Mouse (Mus musculus) kidney, postnatal 0 days (tissue): ENCODE results near the gene H13. TPM values are rescaled to one million over a fixed set of nuclear protein-coding genes. Genes with fewer than 3 reads are reported as not detected.

Experiments used
- ATAC-seq: fragments of 200-750 bp; cut with Nextera tagmentation; replicated peaks from 2 replicates; pipeline ENCODE4 v1.8.0; 2017; ENCODE audit warnings: low read depth, moderate number of reproducible peaks, moderate TSS enrichment, moderate library complexity; ENCODE audit not compliant: low FRiP score
- DNase-seq: peaks from one replicate; pipeline ENCODE4 v3.0.0-alpha.2; 2016; ENCODE audit warnings: low spot score
- H3K27ac ChIP-seq: fragments of 300-500 bp; sonication (generic); 2 replicates; pipeline ENCODE4 v1.5.1; 2014; ENCODE audit warnings: mild to moderate bottlenecking
- H3K27me3 ChIP-seq: fragments of 300-500 bp; sonication (generic); 2 replicates; pipeline ENCODE4 v1.6.1; 2014; ENCODE audit warnings: low read length, mixed read lengths; ENCODE audit not compliant: insufficient read depth
- H3K36me3 ChIP-seq: fragments of 300-500 bp; sonication (generic); 2 replicates; pipeline ENCODE4 v1.6.1; 2014; ENCODE audit warnings: low read length, mixed read lengths; ENCODE audit not compliant: insufficient read depth
- H3K4me1 ChIP-seq: fragments of 300-500 bp; sonication (generic); replicated peaks from 2 replicates; pipeline ENCODE4 v1.6.1; 2014; ENCODE audit warnings: antibody characterized with exemption, low read length, mixed read lengths; ENCODE audit not compliant: insufficient read depth
- H3K4me2 ChIP-seq: fragments of 300-500 bp; sonication (generic); 2 replicates; pipeline ENCODE4 v1.6.1; 2014; ENCODE audit warnings: mild to moderate bottlenecking, low read length, moderate library complexity, mixed read lengths
- H3K4me3 ChIP-seq: fragments of 300-500 bp; sonication (generic); replicated peaks from 2 replicates; pipeline ENCODE4 v1.5.1; 2014; ENCODE audit warnings: low read depth, low read length
- H3K9ac ChIP-seq: fragments of 300-500 bp; sonication (generic); 2 replicates; pipeline ENCODE4 v1.6.1; 2014; ENCODE audit warnings: low read depth, low read length
- H3K9me3 ChIP-seq: fragments of 300-500 bp; sonication (generic); replicated peaks from 2 replicates; pipeline ENCODE4 v1.6.1; 2016; ENCODE audit warnings: low read length, inconsistent platforms, mixed read lengths
- CTCF ChIP-seq: IDR thresholded peaks from 2 replicates; pipeline ENCODE4 v1.5.1; 2016; ENCODE audit warnings: antibody characterized with exemption, low read depth, mild to moderate bottlenecking, moderate library complexity
- WGBS: fragments of 180-500 bp; shearing (Covaris S2); extraction: QIAGEN DNeasy Blood & Tissue Kit; methylation state at CpG from one replicate; pipeline ENCODE4 v1.1.7; 2014; 5-methylcytosine and 5-hydroxymethylcytosine counted together
- polyA plus RNA-seq: library from polyadenylated mRNA; unstranded; fragments of >200 nt; fragmentation: Nextera tagmentation; extraction: Ambion mirVana; gene quantifications from 2 replicates; pipeline ENCODE4 v1.2.1, GENCODE M21; 2015

Gene H13
- 160 and 162 TPM in 2 replicates for polyA plus RNA-seq

GRCm38 (mm10) chr2:152669256-152669638, at the start of gene H13:
TSS of gene H13 (plus strand) at chr2:152669461.
- 0% methylated on average over 35 of the region's 35 CpGs for WGBS
- peak; percentile 98 for TF ChIP-seq CTCF
- ATAC-seq = peak; percentile 73
- Histone ChIP-seq H3K4me3 (peak within 1 kb of the TSS; percentile 72), H3K4me1 (peaks cover 25% of the 10 kb centered on the region), H3K9ac (peak within 1 kb of the TSS; percentile 94), H3K27me3 (no peaks in the 10 kb centered on the region), H3K27ac (peak within 1 kb of the TSS; percentile 92), H3K9me3 (no peaks in the 10 kb centered on the region), H3K4me2 (peak within 1 kb of the TSS; percentile 86), H3K36me3 (peaks cover 5% of the 10 kb centered on the region; the same call in 1 of the 2 replicates)
- peak; percentile 97 for DNase-seq

- no peak for TF ChIP-seq CTCF
- ATAC-seq = no peak
- H3K9ac ChIP-seq = no peak overlapping the region
- H3K4me3 ChIP-seq = no peak overlapping the region
- H3K27ac ChIP-seq = peak overlapping the region; percentile 52
- no peaks in the 10 kb centered on the region for H3K36me3 ChIP-seq
- H3K4me2 ChIP-seq = no peak overlapping the region
- H3K27me3 ChIP-seq = no peaks in the 10 kb centered on the region
- WGBS = 58% methylated on average over 9 of the region's 9 CpGs
- no peaks in the 10 kb centered on the region for H3K9me3 ChIP-seq
- H3K4me1 ChIP-seq = 0 out of 2 replicates have a peak, but pooled peaks cover 3% of the 10 kb centered on the region
- DNase-seq = peak; percentile 34
Observed at GRCm38 (mm10) chr2:152620367-152621134, 48.7 kb upstream of the H13 start.

GRCm38 (mm10) chr2:152622151-152622550, 47.1 kb upstream of the H13 start:
- Histone ChIP-seq H3K4me1 (0 out of 2 replicates have a peak, but pooled peaks cover 3% of the 10 kb centered on the region), H3K9ac (no peak overlapping the region), H3K4me2 (no peak overlapping the region), H3K36me3 (no peaks in the 10 kb centered on the region), H3K4me3 (no peak overlapping the region), H3K27me3 (no peaks in the 10 kb centered on the region), H3K9me3 (no peaks in the 10 kb centered on the region), H3K27ac (peak overlapping the region; percentile 14; the same call in 1 of the 2 replicates)
- 17% methylated on average over 13 of the region's 13 CpGs for WGBS
- no peak for TF ChIP-seq CTCF
- DNase-seq = peak; percentile 91
- peak; percentile 65 for ATAC-seq

GRCm38 (mm10) chr2:152622953-152623352, 46.3 kb upstream of the H13 start, which contains the start of gene Defb25:
TSS of gene Defb25 (minus strand) at chr2:152623053.
- ATAC-seq = no peak
- DNase-seq = no peak
- H3K27me3 ChIP-seq = no peaks in the 10 kb centered on the region
- H3K9me3 ChIP-seq = no peaks in the 10 kb centered on the region
- H3K4me3 ChIP-seq = no peak within 1 kb of the TSS
- no peak for TF ChIP-seq CTCF
- no peaks in the 10 kb centered on the region for H3K36me3 ChIP-seq
- no peak within 1 kb of the TSS for H3K9ac ChIP-seq
- 63% methylated on average over 7 of the region's 7 CpGs for WGBS
- H3K27ac ChIP-seq = peak within 1 kb of the TSS; percentile 57
- H3K4me1 ChIP-seq = 0 out of 2 replicates have a peak, but pooled peaks cover 3% of the 10 kb centered on the region
- no peak within 1 kb of the TSS for H3K4me2 ChIP-seq

- no peak for DNase-seq
- Histone ChIP-seq H3K4me1 (peaks cover 10% of the 10 kb centered on the region; the same call in 1 of the 2 replicates), H3K4me3 (no peak overlapping the region), H3K4me2 (no peak overlapping the region), H3K27ac (no peak overlapping the region), H3K9ac (no peak overlapping the region), H3K27me3 (no peaks in the 10 kb centered on the region), H3K36me3 (no peaks in the 10 kb centered on the region), H3K9me3 (no peaks in the 10 kb centered on the region)
- no peak for ATAC-seq
- TF ChIP-seq CTCF = no peak
- 71% methylated on average over 2 of the region's 2 CpGs for WGBS
Observed at GRCm38 (mm10) chr2:152624566-152624965, 44.7 kb upstream of the H13 start.

- Histone ChIP-seq H3K4me1 (peaks cover 12% of the 10 kb centered on the region; the same call in 1 of the 2 replicates), H3K4me2 (no peak overlapping the region), H3K9me3 (no peaks in the 10 kb centered on the region), H3K36me3 (no peaks in the 10 kb centered on the region), H3K27me3 (no peaks in the 10 kb centered on the region), H3K4me3 (no peak overlapping the region), H3K27ac (no peak overlapping the region), H3K9ac (no peak overlapping the region)
- DNase-seq (no peak), ATAC-seq (no peak)
- no peak for TF ChIP-seq CTCF
- 19% methylated on average over 1 of the region's 1 CpGs for WGBS
Observed at GRCm38 (mm10) chr2:152625256-152625655, 44.0 kb upstream of the H13 start.
